Mouse (Mus musculus): ENCODE results near the gene Ftsj3. TPM values are rescaled to one million over a fixed set of nuclear protein-coding genes. Genes with fewer than 3 reads are reported as not detected.

Gene Ftsj3
- total and polyA plus RNA-seq, 2 experiments from 2014 or later, result 27.9 to 46.9 TPM

- under 1% methylated on average over 70 of the region's 72 CpGs for WGBS
- Histone ChIP-seq H3K36me3 (ENCODE audit: insufficient read depth, low read length) (no peaks in the 10 kb centered on the region), H3K9me3 (ENCODE audit: low read length) (no peaks in the 10 kb centered on the region), H3K27ac (ENCODE audit: low read depth, low read length) (peak within 1 kb of the TSS; percentile 79), H3K27me3 (ENCODE audit: insufficient read depth, low read length) (no peaks in the 10 kb centered on the region), H3K4me2 (ENCODE audit: low read depth, low read length, poor library complexity, severe bottlenecking) (peak within 1 kb of the TSS; percentile 87), H3K4me3 (ENCODE audit: low read depth, low read length) (peak within 1 kb of the TSS; percentile 94), H3K9ac (replicated peaks; ENCODE audit: low read length, poor library complexity, severe bottlenecking) (peak within 1 kb of the TSS; percentile 92), H3K4me1 (ENCODE audit: insufficient read depth, low read length) (peaks cover 15% of the 10 kb centered on the region)
- DNase-seq (ENCODE audit: low spot score) (peak; percentile 99), ATAC-seq (ENCODE audit: low FRiP score) (peak; percentile 95)
- no peak for TF ChIP-seq CTCF (IDR thresholded peaks at IDR 0.05)
Measured at GRCm38 (mm10) chr11:106272644-106273310, 16.9 kb upstream of the Ftsj3 start, which contains the start of gene Smarcd2. Gene Smarcd2 (minus strand): TSS chr11:106272972.

DNA sequence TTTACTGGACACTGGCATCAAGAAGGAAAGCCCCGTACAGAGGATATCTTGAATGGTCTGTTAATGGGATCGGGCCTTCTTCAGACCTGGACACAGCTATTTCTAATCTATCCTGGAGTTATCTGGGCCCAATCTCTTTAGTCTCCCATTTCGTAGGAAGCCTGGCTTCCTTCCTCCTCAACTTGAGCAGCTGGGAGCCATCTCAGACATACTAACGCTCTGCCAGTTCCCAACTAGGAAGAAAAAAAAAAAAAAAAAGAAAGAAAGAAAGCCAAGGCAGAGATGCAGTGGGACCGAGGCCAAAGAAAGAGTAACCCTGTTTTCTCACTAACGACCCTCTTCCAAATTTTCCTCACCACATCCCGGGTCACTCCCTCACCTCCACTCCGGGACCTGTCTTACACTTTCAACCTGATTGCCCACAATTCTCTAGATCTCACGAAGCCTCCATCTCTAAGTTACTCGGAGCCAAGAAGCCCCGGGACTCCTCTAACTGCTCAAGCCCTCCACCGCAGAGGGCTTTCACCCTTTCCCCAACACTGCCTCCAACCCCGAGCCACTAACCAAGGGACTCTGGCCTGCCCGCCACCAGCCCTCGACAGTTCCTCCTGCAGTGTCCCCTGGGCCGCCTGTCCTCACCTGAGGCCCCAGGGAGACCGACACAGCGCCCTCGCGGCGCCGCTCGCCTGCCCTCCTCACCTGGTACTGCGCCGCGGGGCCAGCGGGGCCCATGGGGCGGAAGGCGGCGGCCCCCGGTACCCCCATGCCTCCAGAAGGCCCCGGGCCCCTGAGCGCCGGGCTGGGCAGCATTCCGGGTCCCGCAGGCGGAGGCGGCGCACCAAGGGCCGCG, 16.1 kb upstream of the Ftsj3 start:
- WGBS, result under 1% methylated on average over 41 of the region's 41 CpGs
- ATAC-seq (ENCODE audit: low FRiP score) (peak; percentile 22; the same call in 1 of the 2 replicates), DNase-seq (ENCODE audit: low spot score) (peak; percentile 21)

DNA sequence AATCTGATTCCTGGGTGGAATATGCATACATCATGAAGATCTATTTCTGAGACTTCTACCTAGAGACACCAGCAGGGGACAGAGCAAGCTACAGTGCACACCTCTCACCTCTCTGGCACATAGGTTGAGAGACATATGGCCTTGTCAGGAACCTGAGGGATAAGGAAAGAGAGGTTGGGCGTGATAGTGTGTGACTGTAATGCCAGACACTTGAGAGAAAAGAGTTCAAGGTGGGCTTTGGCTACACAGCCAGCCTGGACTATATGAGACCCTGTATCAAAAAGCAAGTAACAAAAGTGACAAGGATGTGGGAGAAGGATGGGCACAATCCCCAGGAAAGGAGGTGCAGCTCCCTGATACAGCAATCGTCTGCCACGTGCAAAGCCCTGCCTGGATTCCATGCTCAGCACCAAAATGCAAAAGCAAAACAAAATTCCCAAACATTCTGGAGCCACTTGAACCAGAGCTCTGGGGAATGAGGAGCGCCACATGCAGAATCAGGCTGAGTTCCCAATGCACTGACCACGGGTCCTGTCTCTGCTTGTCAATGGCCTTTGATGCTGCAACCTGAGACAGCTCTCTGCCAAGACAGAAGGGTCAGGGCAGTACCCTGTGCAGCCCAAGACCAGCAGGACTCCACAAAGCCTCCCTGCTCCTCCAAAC, 15.4 kb upstream of the Ftsj3 start:
- DNase-seq (ENCODE audit: low spot score), result no peak

More for the DNA sequence above, 16.1 kb upstream of the Ftsj3 start:
- Histone ChIP-seq H3K27ac (ENCODE audit: low read depth, low read length) (peak overlapping the region; percentile 79), H3K9me3 (ENCODE audit: low read length) (no peaks in the 10 kb centered on the region), H3K4me2 (ENCODE audit: low read depth, low read length, poor library complexity, severe bottlenecking) (peak overlapping the region; percentile 87), H3K9ac (replicated peaks; ENCODE audit: low read length, poor library complexity, severe bottlenecking) (peak overlapping the region; percentile 92), H3K4me1 (ENCODE audit: insufficient read depth, low read length) (peaks cover 15% of the 10 kb centered on the region), H3K4me3 (ENCODE audit: low read depth, low read length) (peak overlapping the region; percentile 94), H3K27me3 (ENCODE audit: insufficient read depth, low read length) (no peaks in the 10 kb centered on the region), H3K36me3 (ENCODE audit: insufficient read depth, low read length) (peaks cover under 1% of the 10 kb centered on the region)
- TF ChIP-seq CTCF (IDR thresholded peaks at IDR 0.05), result no peak

GRCm38 (mm10) chr11:106269060-106269431, 13.2 kb upstream of the Ftsj3 start:
- DNase-seq (ENCODE audit: low spot score), result peak; percentile 32
- no peak overlapping the region for H3K9ac ChIP-seq (replicated peaks; ENCODE audit: low read length, poor library complexity, severe bottlenecking)
- 41% methylated on average over 3 of the region's 3 CpGs for WGBS
- H3K27ac ChIP-seq (ENCODE audit: low read depth, low read length), result peak overlapping the region; percentile 38; the same call in 1 of the 2 replicates
- no peak for ATAC-seq (ENCODE audit: low FRiP score)
- peaks cover 12% of the 10 kb centered on the region for H3K4me1 ChIP-seq (ENCODE audit: insufficient read depth, low read length)
- no peaks in the 10 kb centered on the region for H3K27me3 ChIP-seq (ENCODE audit: insufficient read depth, low read length)
- no peaks in the 10 kb centered on the region for H3K9me3 ChIP-seq (ENCODE audit: low read length)
- no peak overlapping the region for H3K4me3 ChIP-seq (ENCODE audit: low read depth, low read length)
- H3K36me3 ChIP-seq (ENCODE audit: insufficient read depth, low read length), result peaks cover 27% of the 10 kb centered on the region
- TF ChIP-seq CTCF (IDR thresholded peaks at IDR 0.05), result no peak
- no peak overlapping the region for H3K4me2 ChIP-seq (ENCODE audit: low read depth, low read length, poor library complexity, severe bottlenecking)

More for the DNA sequence above, 15.4 kb upstream of the Ftsj3 start:
- H3K27me3 ChIP-seq (ENCODE audit: insufficient read depth, low read length), result no peaks in the 10 kb centered on the region
- peaks cover 8% of the 10 kb centered on the region for H3K36me3 ChIP-seq (ENCODE audit: insufficient read depth, low read length)
- ATAC-seq (ENCODE audit: low FRiP score), result no peak
- H3K4me1 ChIP-seq (ENCODE audit: insufficient read depth, low read length), result peaks cover 15% of the 10 kb centered on the region
- 43% methylated on average over 5 of the region's 5 CpGs for WGBS
- no peak; the same call in 1 of the 2 replicates for TF ChIP-seq CTCF (IDR thresholded peaks at IDR 0.05)
- H3K9me3 ChIP-seq (ENCODE audit: low read length), result no peaks in the 10 kb centered on the region
- H3K4me2 ChIP-seq (ENCODE audit: low read depth, low read length, poor library complexity, severe bottlenecking), result peak overlapping the region; percentile 87
- peak overlapping the region; percentile 92; the same call in 1 of the 2 replicates for H3K9ac ChIP-seq (replicated peaks; ENCODE audit: low read length, poor library complexity, severe bottlenecking)
- H3K4me3 ChIP-seq (ENCODE audit: low read depth, low read length), result peak overlapping the region; percentile 94
- H3K27ac ChIP-seq (ENCODE audit: low read depth, low read length), result no peak overlapping the region

DNA sequence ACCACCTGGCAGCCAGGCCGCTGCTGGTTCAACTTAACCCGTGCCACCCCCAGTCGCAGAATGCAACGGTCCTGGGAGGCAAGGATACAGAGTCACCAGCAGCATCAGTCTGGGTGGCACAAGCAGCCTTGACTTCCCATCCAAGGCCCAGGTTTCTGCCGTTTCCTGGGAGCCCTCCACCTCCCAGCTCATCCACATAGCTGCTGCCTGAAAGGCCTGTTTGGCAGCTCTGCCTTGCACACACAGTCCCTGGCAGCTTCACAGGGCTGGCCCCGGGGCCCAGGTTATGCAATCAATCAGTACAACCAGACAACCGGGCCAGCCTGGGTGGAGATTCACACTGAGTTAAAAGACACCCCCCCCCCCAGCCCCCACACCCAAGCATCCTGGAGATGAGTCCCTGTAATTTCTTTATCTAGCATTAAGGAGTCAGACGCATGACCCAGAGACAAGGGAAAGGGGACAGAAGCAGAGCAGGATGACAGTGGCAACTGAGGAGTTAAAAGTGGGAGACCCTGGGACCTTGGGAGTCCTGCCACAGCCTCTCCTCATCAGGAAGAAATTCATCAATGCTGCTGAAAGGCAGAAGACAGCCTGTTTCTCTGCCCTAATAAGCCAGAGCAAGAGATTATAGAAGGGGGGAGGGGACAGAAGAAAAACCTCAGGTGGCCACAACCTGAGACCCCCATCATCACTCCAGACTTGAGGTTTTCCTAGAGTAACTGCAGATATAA, 12.6 kb upstream of the Ftsj3 start:
- Histone ChIP-seq H3K9me3 (ENCODE audit: low read length) (no peaks in the 10 kb centered on the region), H3K27me3 (ENCODE audit: insufficient read depth, low read length) (no peaks in the 10 kb centered on the region), H3K4me2 (ENCODE audit: low read depth, low read length, poor library complexity, severe bottlenecking) (no peak overlapping the region), H3K36me3 (ENCODE audit: insufficient read depth, low read length) (peaks cover 33% of the 10 kb centered on the region), H3K4me3 (ENCODE audit: low read depth, low read length) (no peak overlapping the region), H3K9ac (replicated peaks; ENCODE audit: low read length, poor library complexity, severe bottlenecking) (no peak overlapping the region), H3K27ac (ENCODE audit: low read depth, low read length) (peak overlapping the region; percentile 38; the same call in 1 of the 2 replicates), H3K4me1 (ENCODE audit: insufficient read depth, low read length) (peaks cover 12% of the 10 kb centered on the region)
- no peak for TF ChIP-seq CTCF (IDR thresholded peaks at IDR 0.05)
- DNase-seq (ENCODE audit: low spot score) (peak; percentile 55), ATAC-seq (ENCODE audit: low FRiP score) (no peak)
- 62% methylated on average over 8 of the region's 8 CpGs for WGBS

All from midbrain, postnatal 0 days (tissue).